Mouse (Mus musculus) liver, postnatal 0 days (tissue): ENCODE measurements around the gene Mylk2.

Experiments
- CTCF ChIP-seq: sonication (generic); IDR thresholded peaks from 2 replicates; pipeline ENCODE4 v1.5.1; 2016; ENCODE audit warnings: antibody characterized with exemption, low read depth
- EP300 ChIP-seq: IDR thresholded peaks from 2 replicates; pipeline ENCODE4 v1.6.1; 2016; ENCODE audit warnings: antibody characterized with exemption, low read depth, mild to moderate bottlenecking

DNA sequence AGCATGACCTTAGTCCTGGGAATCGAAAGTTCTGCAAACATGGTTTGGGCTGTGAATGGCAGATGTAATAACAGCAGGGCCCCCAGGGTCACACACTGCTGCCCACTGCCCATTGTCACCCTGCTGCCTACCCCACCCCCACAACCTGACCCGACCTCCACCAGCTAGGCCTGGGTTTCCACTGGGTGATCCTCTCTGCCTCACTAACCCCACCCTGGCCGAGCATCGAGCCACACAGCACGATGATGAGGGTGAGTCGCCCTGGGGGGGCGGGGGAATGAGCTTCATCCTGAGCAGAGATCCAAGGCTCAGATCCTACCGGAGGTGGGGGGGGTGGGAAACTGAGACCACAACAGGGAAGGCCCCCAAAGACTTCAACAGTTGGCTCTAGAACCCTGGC is 13.0 kb downstream of the Mylk2 start:
- TF ChIP-seq CTCF = no peak
- TF ChIP-seq EP300 = no peak
